Mouse (Mus musculus): ENCODE measurements around the gene Aldh8a1.
"Not testable (repeated sequence)": the region's sequence is repeated elsewhere in the genome, so short reads cannot be mapped to it uniquely, and the experiment has no call there.

Gene Aldh8a1

GRCm38 (mm10) chr10:21367481-21367880 is 9.6 kb upstream of the Aldh8a1 start:
- ATAC-seq (ENCODE audit: low TSS enrichment): no peak

- no peak for ATAC-seq (ENCODE audit: low TSS enrichment)
These were observed 7.5 kb upstream of the Aldh8a1 start for GRCm38 (mm10) chr10:21369586-21369985.

GRCm38 (mm10) chr10:21372271-21372670 is 4.8 kb upstream of the Aldh8a1 start:
- no peak for ATAC-seq (ENCODE audit: low TSS enrichment)

- peak; percentile 58 for ATAC-seq (ENCODE audit: low TSS enrichment)
These were observed 1.3 kb downstream of the Aldh8a1 start for GRCm38 (mm10) chr10:21378196-21378944.

GRCm38 (mm10) chr10:21382914-21383313 is 5.8 kb downstream of the Aldh8a1 start:
- peak; percentile 68 for ATAC-seq (ENCODE audit: low TSS enrichment)

GRCm38 (mm10) chr10:21385111-21385663 is 8.1 kb downstream of the Aldh8a1 start:
- no peak for ATAC-seq (ENCODE audit: low TSS enrichment)

GRCm38 (mm10) chr10:21389075-21389474 is 12.0 kb downstream of the Aldh8a1 start:
- ATAC-seq (ENCODE audit: low TSS enrichment): no peak

- peak; percentile 81 for ATAC-seq (ENCODE audit: low TSS enrichment)
These were observed 13.3 kb downstream of the Aldh8a1 start for GRCm38 (mm10) chr10:21390440-21390839.

- no peak for ATAC-seq (ENCODE audit: low TSS enrichment)
These were observed 14.2 kb downstream of the Aldh8a1 start for GRCm38 (mm10) chr10:21391286-21391685.

- no peak for ATAC-seq (ENCODE audit: low TSS enrichment)
These were observed 16.3 kb downstream of the Aldh8a1 start for GRCm38 (mm10) chr10:21393390-21393789.

GRCm38 (mm10) chr10:21395426-21396139 is 18.5 kb downstream of the Aldh8a1 start:
- no peak for ATAC-seq (ENCODE audit: low TSS enrichment)

- not testable (repeated sequence) for ATAC-seq (ENCODE audit: low TSS enrichment)
These were observed 21.9 kb downstream of the Aldh8a1 start for GRCm38 (mm10) chr10:21398873-21399425.

- ATAC-seq (ENCODE audit: low TSS enrichment): no peak
These were observed 22.5 kb downstream of the Aldh8a1 start for GRCm38 (mm10) chr10:21399622-21400021.

- no peak for ATAC-seq (ENCODE audit: low TSS enrichment)
These were observed 22.9 kb downstream of the Aldh8a1 start for GRCm38 (mm10) chr10:21400031-21400430.

- no peak for ATAC-seq (ENCODE audit: low TSS enrichment)
These were observed 23.4 kb downstream of the Aldh8a1 start for GRCm38 (mm10) chr10:21400453-21400852.

GRCm38 (mm10) chr10:21401259-21401658 is 24.2 kb downstream of the Aldh8a1 start:
- 0 out of 2 replicates have a peak, but pooled peaks have one; percentile 6 for ATAC-seq (ENCODE audit: low TSS enrichment)

GRCm38 (mm10) chr10:21404822-21405221 is 27.7 kb downstream of the Aldh8a1 start:
- ATAC-seq (ENCODE audit: low TSS enrichment): no peak

- ATAC-seq (ENCODE audit: low TSS enrichment): no peak
These were observed 28.8 kb downstream of the Aldh8a1 start for GRCm38 (mm10) chr10:21405707-21406534.

- ATAC-seq (ENCODE audit: low TSS enrichment): no peak
These were observed 33.6 kb downstream of the Aldh8a1 start for GRCm38 (mm10) chr10:21410711-21411110.

GRCm38 (mm10) chr10:21411621-21412205 is 34.6 kb downstream of the Aldh8a1 start:
- peak; percentile 55 for ATAC-seq (ENCODE audit: low TSS enrichment)

GRCm38 (mm10) chr10:21415031-21415430 is 37.9 kb downstream of the Aldh8a1 start:
- no peak for ATAC-seq (ENCODE audit: low TSS enrichment)

All from frontal cortex, adult (tissue).